Mouse (Mus musculus) limb, embryonic 10.5 days (tissue): ENCODE results near the gene Ms4a6b. TPM values are rescaled to one million over a fixed set of nuclear protein-coding genes. Genes with fewer than 3 reads are reported as not detected.
"Not testable (repeated sequence)": the region's sequence is repeated elsewhere in the genome, so short reads cannot be mapped to it uniquely, and the experiment has no call there.

Source experiments
- DNase-seq: peaks from one replicate; pipeline ENCODE4 v3.0.0-alpha.2; 2017; ENCODE audit warnings: low spot score
- H3K27ac ChIP-seq: fragments of 300-500 bp; sonication (generic); 2 replicates; pipeline ENCODE4 v1.5.1; 2016; ENCODE audit warnings: mild to moderate bottlenecking
- H3K27me3 ChIP-seq: fragments of 300-500 bp; sonication (generic); 2 replicates; pipeline ENCODE4 v1.6.1; 2016; ENCODE audit warnings: low read depth, mild to moderate bottlenecking; ENCODE audit not compliant: poor library complexity, severe bottlenecking
- H3K36me3 ChIP-seq: fragments of 300-500 bp; sonication (generic); 2 replicates; pipeline ENCODE4 v1.6.1; 2016; ENCODE audit warnings: mild to moderate bottlenecking, moderate library complexity
- H3K4me1 ChIP-seq: fragments of 300-500 bp; sonication (generic); 2 replicates; pipeline ENCODE4 v1.6.1; 2016
- H3K4me3 ChIP-seq: fragments of 300-500 bp; sonication (generic); 2 replicates; pipeline ENCODE4 v1.5.1; 2016; ENCODE audit warnings: mild to moderate bottlenecking, moderate library complexity
- H3K9me3 ChIP-seq: fragments of 300-500 bp; sonication (generic); replicated peaks from 2 replicates; pipeline ENCODE4 v1.6.1; 2016; ENCODE audit warnings: mild to moderate bottlenecking
- WGBS: fragments of 180-500 bp; shearing (Covaris S2); methylation state at CpG from one replicate; pipeline ENCODE4 v1.1.7; 2016; 5-methylcytosine and 5-hydroxymethylcytosine counted together
- polyA plus RNA-seq: library from polyadenylated mRNA; unstranded; fragments of >200 nt; fragmentation: Nextera tagmentation; extraction: Ambion mirVana; gene quantifications from 2 replicates; pipeline ENCODE4 v1.2.1, GENCODE M21; 2016

Gene Ms4a6b
- polyA plus RNA-seq, 1 experiment from 2014 or later = 0.60 TPM

DNA sequence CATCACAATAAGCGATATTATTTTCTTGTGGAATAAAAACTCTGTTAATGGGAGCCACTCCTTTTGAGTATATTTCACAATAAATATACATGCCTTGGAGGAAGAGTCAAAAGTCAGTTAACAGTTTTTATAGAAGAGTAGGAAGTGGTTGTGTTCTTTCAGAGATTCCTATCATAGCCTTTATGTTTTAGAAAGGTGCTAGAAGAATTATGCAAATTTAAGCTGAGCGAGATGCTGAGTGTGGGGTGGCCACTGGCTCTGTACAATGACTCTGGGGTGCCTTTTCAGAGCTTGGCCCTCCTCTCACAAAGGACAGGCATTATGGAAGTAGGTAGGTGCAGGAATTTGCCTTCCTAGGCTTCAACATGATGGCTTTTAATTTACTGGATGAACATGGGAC, 28.1 kb downstream of the Ms4a6b start:
- not testable (repeated sequence) for DNase-seq, H3K4me1 ChIP-seq, H3K27me3 ChIP-seq, H3K4me3 ChIP-seq, H3K36me3 ChIP-seq, H3K9me3 ChIP-seq, H3K27ac ChIP-seq
- WGBS = 85% methylated on average over 2 of the region's 2 CpGs

DNA sequence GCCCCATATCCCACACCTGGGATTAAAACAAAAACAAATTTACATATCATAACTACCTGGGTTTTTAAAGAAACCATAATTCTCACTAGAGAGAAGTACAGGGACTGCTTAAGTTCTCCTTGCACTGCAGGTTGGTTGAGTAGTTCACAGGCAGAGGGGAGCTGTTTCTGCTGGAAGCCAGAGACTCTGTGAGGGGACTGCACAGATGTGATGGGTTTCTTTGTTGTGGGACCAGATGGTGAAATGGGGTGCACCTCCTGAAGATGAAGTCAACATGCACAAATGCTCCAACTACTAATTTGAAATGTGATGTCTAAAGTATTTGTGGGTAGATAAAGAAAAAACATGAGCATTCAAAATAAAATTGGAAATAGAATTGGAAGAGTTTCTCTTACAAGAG, 31.6 kb downstream of the Ms4a6b start:
- Histone ChIP-seq H3K4me3 (no peak overlapping the region), H3K4me1 (no peaks in the 10 kb centered on the region), H3K27me3 (no peaks in the 10 kb centered on the region), H3K27ac (no peak overlapping the region), H3K36me3 (no peaks in the 10 kb centered on the region), H3K9me3 (no peaks in the 10 kb centered on the region)
- no peak for DNase-seq

DNA sequence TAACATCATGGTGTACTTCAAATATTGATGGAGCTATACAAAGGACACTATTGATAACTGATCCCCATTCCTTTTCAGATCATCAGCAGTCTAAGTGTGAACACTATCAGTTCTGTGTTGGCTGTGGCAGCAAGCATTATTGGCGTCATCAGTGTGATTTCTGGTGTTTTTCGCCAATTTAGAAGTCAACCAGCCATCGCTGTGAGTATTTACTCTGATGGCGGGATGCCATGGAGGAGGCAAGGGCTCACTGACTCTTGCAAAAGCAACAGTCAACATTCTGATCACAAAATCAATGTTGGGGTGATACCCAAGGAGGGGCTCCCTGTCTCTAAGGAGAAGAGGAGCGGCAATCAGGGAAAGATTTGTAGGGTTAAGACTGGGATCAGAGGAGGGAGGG, 38.4 kb downstream of the Ms4a6b start:
- Histone ChIP-seq H3K27ac (no peak overlapping the region), H3K9me3 (no peaks in the 10 kb centered on the region), H3K36me3 (no peaks in the 10 kb centered on the region), H3K4me3 (no peak overlapping the region), H3K4me1 (no peaks in the 10 kb centered on the region), H3K27me3 (no peaks in the 10 kb centered on the region)
- no peak for DNase-seq
- 95% methylated on average over 5 of the region's 5 CpGs for WGBS

DNA sequence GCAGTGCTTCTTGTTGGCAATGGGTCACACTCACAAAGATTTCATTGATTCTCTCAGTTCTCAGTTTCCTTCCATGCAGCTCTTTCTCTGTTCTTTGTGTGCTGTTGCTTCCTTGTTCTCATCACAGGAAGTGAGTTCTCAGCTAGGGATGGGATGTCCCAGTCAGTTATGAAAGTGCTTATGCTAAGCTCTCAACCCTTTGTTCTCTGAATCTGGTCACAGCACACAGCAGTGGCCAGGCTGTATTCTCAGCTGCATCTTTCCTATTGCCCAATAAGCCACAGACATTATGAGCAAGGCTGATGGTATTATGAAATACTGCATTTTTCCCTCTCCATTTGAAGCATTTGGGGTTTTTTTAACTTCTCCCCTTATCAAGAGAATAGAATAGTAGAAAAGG, 43.2 kb downstream of the Ms4a6b start:
- not testable (repeated sequence) for DNase-seq, H3K4me1 ChIP-seq, H3K27me3 ChIP-seq, H3K27ac ChIP-seq, H3K4me3 ChIP-seq, H3K36me3 ChIP-seq, H3K9me3 ChIP-seq

DNA sequence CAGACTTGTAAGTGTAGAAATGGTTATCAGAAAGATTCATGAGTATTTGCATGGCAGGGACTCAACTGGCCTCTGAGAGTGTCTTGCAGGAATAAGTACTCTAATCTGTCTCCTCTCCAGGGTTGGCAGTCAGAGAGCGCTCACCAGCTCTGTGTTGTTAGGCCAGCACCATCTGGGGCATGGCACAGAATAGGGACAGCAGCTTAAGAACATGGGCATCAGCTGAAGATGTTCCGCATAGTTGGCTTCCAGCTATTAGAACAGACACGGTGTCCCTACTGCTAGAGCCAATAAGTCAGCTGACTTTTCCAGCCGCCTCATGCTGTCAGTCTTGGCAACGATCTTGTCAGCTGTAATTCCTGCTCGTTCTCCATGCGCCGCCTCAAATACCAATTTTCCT, 58.7 kb downstream of the Ms4a6b start:
- no peak overlapping the region for H3K27ac ChIP-seq
- WGBS = 93% methylated on average over 8 of the region's 8 CpGs
- H3K36me3 ChIP-seq = no peaks in the 10 kb centered on the region
- no peak overlapping the region for H3K4me3 ChIP-seq
- H3K27me3 ChIP-seq = no peaks in the 10 kb centered on the region
- no peak for DNase-seq
- no peaks in the 10 kb centered on the region for H3K9me3 ChIP-seq
- H3K4me1 ChIP-seq = no peaks in the 10 kb centered on the region

Other genes starting within 250 kb of the Ms4a6b start
- gene Ms4a5, start 232.6 kb upstream of the Ms4a6b start, polyA plus RNA-seq = not detected in 2 replicates
- not detected in 2 replicates for gene Ms4a14, start 202.1 kb upstream of the Ms4a6b start, polyA plus RNA-seq
- gene Ms4a7, start 180.4 kb upstream of the Ms4a6b start, polyA plus RNA-seq = 0.33 TPM in 1 of 2 replicates, not detected in the other
- gene Ms4a4a, start 141.0 kb upstream of the Ms4a6b start, polyA plus RNA-seq = 1.5 TPM in 1 of 2 replicates, not detected in the other
- gene Ms4a4c, start 111.7 kb upstream of the Ms4a6b start, polyA plus RNA-seq = 0.14 TPM in 1 of 2 replicates, not detected in the other
- gene Ms4a4b, start 73.0 kb upstream of the Ms4a6b start, polyA plus RNA-seq = not detected in 2 replicates
- 0.23 and 0.69 TPM in 2 replicates for gene Ms4a6c, start 47.1 kb upstream of the Ms4a6b start, polyA plus RNA-seq
- not detected in 2 replicates for gene Gm8369, start 30.6 kb upstream of the Ms4a6b start, polyA plus RNA-seq
- gene Ms4a4d, start 20.3 kb downstream of the Ms4a6b start, polyA plus RNA-seq = 0.31 and 0.36 TPM in 2 replicates
- gene Ms4a6d, start 88.3 kb downstream of the Ms4a6b start, polyA plus RNA-seq = 0.30 and 0.49 TPM in 2 replicates
- gene Ms4a2, start 107.2 kb downstream of the Ms4a6b start, polyA plus RNA-seq = not detected in 2 replicates
- gene Ms4a3, start 124.3 kb downstream of the Ms4a6b start, polyA plus RNA-seq = not detected in 2 replicates
- not detected in 2 replicates for gene Oosp2, start 144.0 kb downstream of the Ms4a6b start, polyA plus RNA-seq
- gene Oosp1, start 174.6 kb downstream of the Ms4a6b start, polyA plus RNA-seq = not detected in 2 replicates
- not detected in 2 replicates for gene Oosp3, start 180.5 kb downstream of the Ms4a6b start, polyA plus RNA-seq
- gene Gif, start 231.0 kb downstream of the Ms4a6b start, polyA plus RNA-seq = not detected in 2 replicates